Mouse (Mus musculus) stomach, embryonic 16.5 days (tissue): ENCODE results near the gene Mylk2. TPM values are rescaled to one million over a fixed set of nuclear protein-coding genes. Genes with fewer than 3 reads are reported as not detected.

ENCODE experiments used
- ATAC-seq: fragments of 200-750 bp; cut with Nextera tagmentation; 2 replicates; pipeline ENCODE4 v1.8.0; 2017; ENCODE audit warnings: moderate number of reproducible peaks, moderate TSS enrichment; ENCODE audit not compliant: insufficient read depth, low FRiP score
- H3K27ac ChIP-seq: fragments of 300-500 bp; sonication (generic); 2 replicates; pipeline ENCODE4 v1.5.1; 2014; ENCODE audit warnings: low read length
- H3K27me3 ChIP-seq: fragments of 300-500 bp; sonication (generic); 2 replicates; pipeline ENCODE4 v1.6.1; 2014; ENCODE audit warnings: low read length, control low read depth, mixed read lengths; ENCODE audit not compliant: control insufficient read depth, insufficient read depth
- H3K36me3 ChIP-seq: fragments of 300-500 bp; sonication (generic); 2 replicates; pipeline ENCODE4 v1.6.1; 2014; ENCODE audit warnings: low read length; ENCODE audit not compliant: control insufficient read depth, insufficient read depth
- H3K4me1 ChIP-seq: fragments of 300-500 bp; sonication (generic); 2 replicates; pipeline ENCODE4 v1.6.1; 2014; ENCODE audit warnings: low read length, control low read depth, mixed read lengths; ENCODE audit not compliant: control insufficient read depth, insufficient read depth
- H3K4me2 ChIP-seq: fragments of 300-500 bp; sonication (generic); 2 replicates; pipeline ENCODE4 v1.6.1; 2014; ENCODE audit warnings: low read depth, low read length, mixed read lengths
- H3K4me3 ChIP-seq: fragments of 300-500 bp; sonication (generic); replicated peaks from 2 replicates; pipeline ENCODE4 v1.5.1; 2014; ENCODE audit warnings: mild to moderate bottlenecking, low read length
- H3K9ac ChIP-seq: fragments of 300-500 bp; sonication (generic); 2 replicates; pipeline ENCODE4 v1.6.1; 2014; ENCODE audit warnings: low read length
- H3K9me3 ChIP-seq: fragments of 300-500 bp; sonication (generic); replicated peaks from 2 replicates; pipeline ENCODE4 v1.6.1; 2016; ENCODE audit warnings: low read length, control low read depth; ENCODE audit not compliant: control insufficient read depth
- WGBS: fragments of 180-500 bp; shearing (Covaris S2); extraction: QIAGEN DNeasy Blood & Tissue Kit; methylation state at CpG from one replicate; pipeline ENCODE4 v1.1.7; 2014; 5-methylcytosine and 5-hydroxymethylcytosine counted together
- polyA plus RNA-seq: library from polyadenylated mRNA; unstranded; fragments of >200 nt; fragmentation: Nextera tagmentation; extraction: Ambion mirVana; gene quantifications from 2 replicates; pipeline ENCODE4 v1.2.1, GENCODE M21; 2015

Mylk2 gene
- polyA plus RNA-seq, 1 experiment from 2014 or later = 1.8 TPM

DNA sequence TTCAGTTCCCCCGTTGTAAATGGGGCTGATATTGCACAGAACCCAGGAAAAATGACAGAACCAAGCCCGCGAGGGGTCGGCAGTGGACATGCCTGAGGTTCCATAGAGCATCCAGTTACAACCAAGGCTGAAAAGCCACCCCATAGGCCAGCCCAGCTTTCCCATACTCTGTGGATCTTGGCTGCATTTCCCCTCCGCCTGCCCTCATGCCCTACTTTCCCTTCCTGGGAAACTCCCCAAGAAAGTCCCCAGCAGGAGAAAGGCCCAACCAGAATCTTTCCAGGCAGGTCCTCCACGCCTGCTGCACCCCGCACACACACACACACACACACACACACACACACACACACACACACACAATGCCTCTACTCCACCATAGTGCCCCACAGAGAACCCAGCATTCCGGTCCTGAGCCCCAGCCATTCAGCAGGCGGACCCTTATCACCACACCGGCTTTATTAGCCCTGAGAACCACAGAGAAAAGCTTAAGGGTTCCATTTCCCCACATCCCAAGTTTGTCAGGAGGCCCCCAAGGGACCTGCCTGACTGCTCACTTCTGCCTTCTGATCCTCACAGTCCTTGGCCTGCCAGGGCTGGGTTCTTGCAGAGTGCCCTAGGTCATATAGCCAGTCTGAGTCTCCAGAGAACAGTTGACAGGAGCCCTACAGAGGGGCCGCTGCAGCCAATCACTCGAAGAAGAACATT lies 20.5 kb downstream of the Mylk2 start:
- no peak overlapping the region for H3K4me2 ChIP-seq
- peak overlapping the region; percentile 21 for H3K4me3 ChIP-seq
- no peak for ATAC-seq
- WGBS = 65% methylated on average over 12 of the region's 12 CpGs
- no peaks in the 10 kb centered on the region for H3K36me3 ChIP-seq
- peak overlapping the region; percentile 60 for H3K27ac ChIP-seq
- no peaks in the 10 kb centered on the region for H3K27me3 ChIP-seq
- H3K9ac ChIP-seq = peak overlapping the region; percentile 54
- peaks cover 15% of the 10 kb centered on the region for H3K4me1 ChIP-seq
- no peaks in the 10 kb centered on the region for H3K9me3 ChIP-seq

DNA sequence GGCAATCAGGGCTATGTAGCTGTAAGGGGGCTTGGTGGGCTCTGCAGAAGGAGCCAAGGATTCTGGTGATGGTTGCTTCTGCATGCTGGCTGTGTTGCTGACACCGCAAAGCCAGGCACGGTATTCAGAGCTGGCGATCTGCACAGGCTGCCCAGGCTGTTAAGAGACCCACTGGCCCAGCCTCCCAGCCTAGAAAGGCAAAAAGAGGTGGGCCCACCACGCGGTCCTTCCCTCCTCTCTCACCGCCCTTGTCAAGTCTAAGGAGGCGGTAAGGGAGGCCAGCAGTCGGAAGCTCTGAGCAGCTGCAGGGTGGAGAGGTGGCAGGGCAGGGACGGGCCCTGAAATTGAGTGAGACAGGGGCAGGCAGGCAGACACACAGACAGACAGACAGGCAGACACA lies 21.9 kb downstream of the Mylk2 start, which contains the start of gene Foxs1:
Gene Foxs1 (minus strand): TSS at position 161 of the 400 bp plus-strand sequence.
- Histone ChIP-seq H3K4me3 (peak within 1 kb of the TSS; percentile 21), H3K27me3 (peaks cover 3% of the 10 kb centered on the region; the same call in 1 of the 2 replicates), H3K9me3 (no peaks in the 10 kb centered on the region), H3K36me3 (no peaks in the 10 kb centered on the region), H3K4me1 (peaks cover 10% of the 10 kb centered on the region), H3K9ac (peak within 1 kb of the TSS; percentile 54), H3K27ac (peak within 1 kb of the TSS; percentile 60; the same call in 1 of the 2 replicates), H3K4me2 (no peak within 1 kb of the TSS)
- ATAC-seq = peak; percentile 56; the same call in 1 of the 2 replicates
- WGBS = 20% methylated on average over 9 of the region's 9 CpGs

DNA sequence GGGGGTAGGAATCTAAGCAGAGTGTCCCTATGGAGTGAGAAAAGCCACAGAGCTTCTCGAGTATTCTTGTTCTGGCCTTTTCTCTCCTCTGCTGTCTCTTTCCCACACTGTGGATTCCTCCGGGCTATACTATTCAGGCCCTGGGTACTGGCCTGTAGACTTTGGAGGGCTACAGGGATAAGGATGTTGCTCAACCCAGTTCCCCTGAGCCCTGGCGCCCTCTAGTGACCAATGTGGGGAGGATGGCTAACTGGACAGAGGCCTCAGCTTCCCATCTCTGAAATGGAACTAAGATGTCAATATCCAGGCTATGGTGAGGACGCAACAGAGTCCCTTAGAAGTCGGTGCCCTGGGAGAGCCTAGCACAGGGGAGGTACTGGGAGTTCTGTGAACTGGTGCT lies 22.5 kb downstream of the Mylk2 start:
- Histone ChIP-seq H3K27ac (no peak overlapping the region), H3K4me2 (no peak overlapping the region), H3K36me3 (no peaks in the 10 kb centered on the region), H3K9ac (no peak overlapping the region), H3K27me3 (peaks cover 3% of the 10 kb centered on the region; the same call in 1 of the 2 replicates), H3K4me1 (peaks cover 10% of the 10 kb centered on the region), H3K4me3 (no peak overlapping the region), H3K9me3 (no peaks in the 10 kb centered on the region)
- 30% methylated on average over 5 of the region's 5 CpGs for WGBS
- no peak; the same call in 1 of the 2 replicates for ATAC-seq

DNA sequence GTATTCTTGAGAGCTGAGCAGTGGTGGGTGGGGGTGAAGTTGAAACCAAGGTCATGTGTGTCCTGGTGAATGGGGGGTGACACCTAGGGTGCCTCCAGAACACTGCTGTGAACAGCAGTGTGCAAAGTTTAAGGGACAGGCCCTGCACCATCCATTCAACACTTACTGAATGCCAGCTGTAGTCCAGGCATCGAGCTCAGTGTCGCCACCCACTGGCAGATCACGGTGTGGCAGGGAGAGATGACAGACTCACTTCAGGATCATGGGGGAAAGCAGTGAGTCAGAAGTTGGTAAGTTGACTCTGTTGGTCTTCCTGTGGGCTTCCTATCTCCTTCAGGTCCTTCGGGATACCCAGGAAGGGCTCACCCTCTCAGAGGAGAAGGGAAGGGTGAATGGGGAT lies 28.7 kb downstream of the Mylk2 start:
- H3K27ac ChIP-seq = no peak overlapping the region
- WGBS = 8% methylated on average over 4 of the region's 4 CpGs
- H3K4me1 ChIP-seq = peaks cover 10% of the 10 kb centered on the region; the same call in 1 of the 2 replicates
- H3K9me3 ChIP-seq = no peaks in the 10 kb centered on the region
- H3K4me3 ChIP-seq = no peak overlapping the region
- no peak for ATAC-seq
- peaks cover 47% of the 10 kb centered on the region for H3K27me3 ChIP-seq
- H3K36me3 ChIP-seq = no peaks in the 10 kb centered on the region
- H3K9ac ChIP-seq = no peak overlapping the region
- no peak overlapping the region for H3K4me2 ChIP-seq

DNA sequence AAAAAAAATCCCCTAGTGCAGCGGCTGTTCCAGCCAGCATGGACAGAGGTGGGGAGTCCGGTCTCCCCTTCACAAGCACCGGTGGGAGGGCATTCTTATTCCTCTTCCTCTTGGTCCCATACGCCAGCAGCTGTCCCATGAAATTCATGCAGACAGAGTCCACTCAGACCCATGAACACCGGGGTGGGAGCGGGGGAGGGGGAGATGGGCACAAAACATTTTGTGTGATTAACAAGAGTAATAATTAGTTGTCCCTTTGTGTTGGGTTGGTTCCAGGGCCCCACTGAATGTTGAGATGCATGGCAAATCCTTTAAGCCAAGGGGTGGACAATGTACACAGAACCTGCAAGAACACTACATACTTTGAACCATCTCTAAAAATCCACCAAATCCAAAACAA lies 30.0 kb downstream of the Mylk2 start:
- WGBS = 82% methylated on average over 6 of the region's 6 CpGs
- no peak overlapping the region for H3K4me3 ChIP-seq
- H3K9me3 ChIP-seq = no peaks in the 10 kb centered on the region
- ATAC-seq = no peak
- peaks cover 57% of the 10 kb centered on the region for H3K27me3 ChIP-seq
- H3K36me3 ChIP-seq = no peaks in the 10 kb centered on the region
- H3K27ac ChIP-seq = no peak overlapping the region
- H3K4me1 ChIP-seq = peaks cover 10% of the 10 kb centered on the region; the same call in 1 of the 2 replicates
- H3K4me2 ChIP-seq = no peak overlapping the region
- no peak overlapping the region for H3K9ac ChIP-seq

DNA sequence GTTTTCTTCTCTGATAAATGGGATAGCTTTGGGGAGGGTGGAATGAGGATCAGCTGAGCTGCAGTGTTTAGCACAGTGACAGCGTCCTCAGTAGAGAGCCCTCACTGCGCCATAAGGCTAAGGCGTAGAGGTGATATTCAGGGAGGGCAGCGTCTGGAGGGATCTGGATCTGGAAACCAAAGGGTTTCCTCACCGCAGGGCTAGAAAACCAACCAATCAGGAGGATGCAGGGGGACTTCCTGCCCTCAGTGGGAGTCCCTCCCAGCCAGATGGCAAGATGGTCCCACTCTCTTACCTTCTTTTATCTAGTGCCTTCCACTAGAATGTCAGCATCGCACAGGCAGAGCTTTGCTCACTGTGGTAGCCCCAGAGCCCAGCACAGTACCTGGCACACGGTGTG lies 30.6 kb downstream of the Mylk2 start:
- Histone ChIP-seq H3K4me1 (peaks cover 10% of the 10 kb centered on the region; the same call in 1 of the 2 replicates), H3K4me3 (no peak overlapping the region), H3K9ac (no peak overlapping the region), H3K27ac (no peak overlapping the region), H3K9me3 (no peaks in the 10 kb centered on the region), H3K27me3 (peaks cover 60% of the 10 kb centered on the region), H3K36me3 (no peaks in the 10 kb centered on the region), H3K4me2 (no peak overlapping the region)
- ATAC-seq = no peak
- WGBS = 28% methylated on average over 7 of the region's 7 CpGs

DNA sequence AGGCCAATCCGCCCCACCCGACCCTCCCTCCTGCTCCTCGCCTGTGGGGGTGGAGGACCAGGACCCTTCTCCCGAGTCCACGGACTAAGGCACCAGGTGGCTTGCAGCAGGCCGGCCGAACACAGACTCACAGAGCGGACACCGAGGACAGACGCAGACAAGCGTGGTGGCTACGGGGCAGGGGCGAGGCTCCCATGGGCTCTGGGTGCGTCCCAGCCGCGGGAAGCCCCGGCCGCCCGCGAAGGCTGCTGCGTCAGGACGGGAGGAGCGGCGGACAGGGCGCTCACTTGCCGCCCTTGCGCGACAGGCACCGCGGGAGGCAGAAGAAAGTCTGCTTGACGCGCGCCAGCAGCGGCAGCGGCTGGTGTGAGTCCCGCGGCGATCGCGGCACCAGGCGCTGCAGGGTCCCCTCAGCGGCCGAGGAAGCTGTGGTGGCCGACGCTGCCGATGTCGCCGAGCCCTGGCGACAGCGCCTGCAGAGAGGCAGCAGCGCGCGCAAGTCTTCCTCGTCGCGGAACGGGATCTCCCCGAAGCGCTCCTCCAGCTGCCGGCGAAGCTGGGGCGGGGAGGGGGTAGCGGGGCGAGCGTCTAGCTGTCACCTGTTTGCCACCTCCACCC lies 31.9 kb downstream of the Mylk2 start:
- Histone ChIP-seq H3K9me3 (no peaks in the 10 kb centered on the region), H3K27ac (no peak overlapping the region), H3K27me3 (peaks cover 57% of the 10 kb centered on the region), H3K36me3 (no peaks in the 10 kb centered on the region), H3K9ac (peak overlapping the region; percentile 56), H3K4me3 (peak overlapping the region; percentile 43), H3K4me1 (peaks cover 10% of the 10 kb centered on the region; the same call in 1 of the 2 replicates), H3K4me2 (peak overlapping the region; percentile 69)
- under 1% methylated on average over 65 of the region's 65 CpGs for WGBS
- ATAC-seq = no peak

DNA sequence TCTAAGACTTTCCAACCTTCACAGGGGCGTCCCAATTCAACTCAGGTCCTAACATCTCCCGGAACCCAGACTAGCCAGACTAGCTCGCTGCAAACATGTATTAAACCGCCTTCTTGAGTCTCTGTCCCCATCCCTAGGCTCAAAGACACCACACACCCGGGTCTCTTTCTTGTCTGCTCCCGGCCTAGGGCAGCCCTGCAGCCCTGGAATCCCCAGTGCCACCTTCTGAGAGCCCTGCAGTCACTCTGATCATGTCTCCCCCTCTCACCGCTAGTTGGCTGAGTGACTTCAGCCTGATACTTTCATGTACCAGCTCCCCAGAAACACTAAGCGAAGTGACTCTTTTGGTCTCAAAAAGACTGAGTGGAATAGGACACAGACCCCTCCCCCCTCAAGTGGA lies 32.4 kb downstream of the Mylk2 start:
- Histone ChIP-seq H3K27ac (no peak overlapping the region), H3K9ac (no peak overlapping the region), H3K4me2 (peak overlapping the region; percentile 69), H3K27me3 (peaks cover 57% of the 10 kb centered on the region), H3K4me1 (peaks cover 10% of the 10 kb centered on the region; the same call in 1 of the 2 replicates), H3K36me3 (no peaks in the 10 kb centered on the region), H3K4me3 (peak overlapping the region; percentile 43), H3K9me3 (no peaks in the 10 kb centered on the region)
- ATAC-seq = no peak
- WGBS = 9% methylated on average over 8 of the region's 8 CpGs

DNA sequence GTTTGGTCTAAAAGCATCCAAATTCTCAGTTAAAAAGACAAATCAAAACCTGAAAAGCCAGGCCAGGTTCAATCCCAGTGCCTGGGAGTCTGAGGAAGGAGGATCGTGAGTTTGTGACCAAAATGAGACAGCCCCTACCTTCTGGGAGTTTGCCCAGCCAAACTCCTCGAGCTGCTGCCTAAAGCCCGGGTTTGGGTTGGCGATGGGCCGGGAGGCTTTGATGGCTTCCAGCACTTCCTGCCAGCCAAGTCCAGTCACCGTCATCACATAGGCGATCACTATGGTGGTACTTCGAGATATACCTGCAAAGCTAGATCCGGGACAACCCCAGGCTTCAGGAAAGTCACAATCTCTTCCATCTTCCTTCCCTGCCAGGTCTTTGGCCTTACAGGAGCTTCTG lies 32.9 kb downstream of the Mylk2 start:
- no peak overlapping the region for H3K4me2 ChIP-seq
- no peaks in the 10 kb centered on the region for H3K9me3 ChIP-seq
- peaks cover 10% of the 10 kb centered on the region; the same call in 1 of the 2 replicates for H3K4me1 ChIP-seq
- ATAC-seq = no peak
- no peak overlapping the region for H3K27ac ChIP-seq
- 51% methylated on average over 9 of the region's 9 CpGs for WGBS
- H3K27me3 ChIP-seq = peaks cover 57% of the 10 kb centered on the region
- H3K9ac ChIP-seq = no peak overlapping the region
- no peak overlapping the region for H3K4me3 ChIP-seq
- H3K36me3 ChIP-seq = no peaks in the 10 kb centered on the region
